ENCODE assay signal across 51 mouse cellular contexts in the genomic region with DNA sequence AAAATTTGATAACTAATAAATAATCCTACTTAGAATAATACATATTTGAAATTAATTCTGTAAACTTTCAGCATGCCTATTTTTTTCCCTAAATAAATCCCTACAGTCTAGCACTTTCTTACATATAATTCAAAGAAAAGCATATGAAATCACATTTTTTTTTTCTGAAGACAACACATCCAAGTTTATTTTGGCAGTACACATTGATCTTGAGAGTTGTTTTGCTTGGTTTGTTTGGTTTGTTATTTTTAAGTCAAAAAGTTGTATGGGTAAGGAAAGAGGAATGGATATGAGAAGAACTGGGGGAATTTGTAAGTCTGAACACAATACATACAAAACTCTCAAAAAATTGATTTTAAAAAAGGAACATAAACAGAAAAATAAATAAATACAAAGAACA. TPM values are rescaled to one million over a fixed set of nuclear protein-coding genes. Genes with fewer than 3 reads are reported as not detected.
"Had no signal": no experiment of that assay in that cellular context is flagged by ENCODE, and none has a peak within 500 bp of the region (broad histone marks: within the 10 kb centered on the region; RNA-seq: fewer than 3 reads in every experiment).

No protein-coding gene starts in this region.

- ATAC-seq: hindbrain, embryonic 16.5 days; hindbrain, postnatal 0 days; inflammation-experienced regulatory T-cells, adult 6 months; intestine, embryonic 15.5 days; intestine, embryonic 16.5 days; intestine, postnatal 0 days had no signal

- H3K36me3 ChIP-seq: heart, embryonic 10.5 days; heart, embryonic 12.5 days; heart, embryonic 13.5 days; heart, embryonic 15.5 days; hindbrain, embryonic 10.5 days; hindbrain, embryonic 12.5 days; hindbrain, embryonic 13.5 days; hindbrain, embryonic 15.5 days; intestine, embryonic 15.5 days; kidney, embryonic 15.5 days had no signal

- H3K4me2 ChIP-seq: heart, embryonic 11.5 days; heart, embryonic 12.5 days; heart, embryonic 13.5 days; heart, embryonic 15.5 days; hindbrain, embryonic 12.5 days; hindbrain, embryonic 13.5 days; hindbrain, embryonic 14.5 days; hindbrain, embryonic 15.5 days; intestine, embryonic 15.5 days; kidney, embryonic 15.5 days had no signal

- H3K27me3 ChIP-seq: heart, embryonic 12.5 days; heart, embryonic 13.5 days; heart, embryonic 15.5 days; hindbrain, embryonic 12.5 days; hindbrain, embryonic 13.5 days; hindbrain, embryonic 15.5 days; intestine, embryonic 15.5 days; kidney, embryonic 15.5 days had no signal

- DNase-seq: heart, postnatal 10 days; heart, postnatal 14 days; heart, postnatal 36 days; heart, postnatal 4 days; kidney, adult 11 months; kidney, adult 18-20 months; kidney, adult 2 months; kidney, adult 8-10 months; kidney, adult 9 months; kidney, postnatal 10 days; kidney, postnatal 14 days; kidney, postnatal 25 days; kidney, postnatal 36 days; kidney, postnatal 4 days; layer of hippocampus, adult 9-11 months; layer of hippocampus, postnatal 36 days had no signal

- H3K27ac ChIP-seq: heart, embryonic 10.5 days; heart, embryonic 13.5 days; heart, embryonic 15.5 days; hindbrain, embryonic 10.5 days; hindbrain, embryonic 12.5 days; hindbrain, embryonic 13.5 days; hindbrain, embryonic 14.5 days; hindbrain, embryonic 15.5 days; hindbrain, postnatal 0 days; intestine, embryonic 15.5 days; kidney, embryonic 15.5 days; kidney, postnatal 0 days; layer of hippocampus, adult 2 months had no signal

- H3K4me1 ChIP-seq: heart, embryonic 10.5 days; heart, embryonic 13.5 days; heart, embryonic 15.5 days; hindbrain, embryonic 10.5 days; hindbrain, embryonic 12.5 days; hindbrain, embryonic 13.5 days; hindbrain, embryonic 15.5 days; intestine, embryonic 15.5 days; kidney, embryonic 15.5 days had no signal

- H3K9ac ChIP-seq: heart, embryonic 12.5 days; heart, embryonic 13.5 days; heart, embryonic 15.5 days; hindbrain, embryonic 12.5 days; hindbrain, embryonic 13.5 days; hindbrain, embryonic 14.5 days; hindbrain, embryonic 15.5 days; intestine, embryonic 15.5 days; kidney, embryonic 15.5 days had no signal

- H3K4me3 ChIP-seq: heart, embryonic 10.5 days; heart, embryonic 12.5 days; heart, embryonic 13.5 days; heart, embryonic 15.5 days; hindbrain, embryonic 10.5 days; hindbrain, embryonic 12.5 days; hindbrain, embryonic 13.5 days; hindbrain, embryonic 15.5 days; intestine, embryonic 15.5 days; kidney, embryonic 15.5 days; layer of hippocampus, adult 2 months had no signal

- H3K9me3 ChIP-seq: heart, embryonic 10.5 days; heart, embryonic 12.5 days; heart, embryonic 13.5 days; heart, embryonic 15.5 days; hindbrain, embryonic 10.5 days; hindbrain, embryonic 12.5 days; hindbrain, embryonic 13.5 days; hindbrain, embryonic 15.5 days; intestine, embryonic 15.5 days; kidney, embryonic 15.5 days had no signal

RNA-seq across cellular contexts. Expression of a gene that starts 17.2 kb away (rescaled TPM):
- total RNA-seq: heart, postnatal 10 days; heart, postnatal 14 days; heart, postnatal 25 days; heart, postnatal 36 days; heart, postnatal 4 days; hematopoietic stem cell, adult 5-6 weeks; hindbrain, postnatal 0 days; layer of hippocampus, adult 18-20 months; layer of hippocampus, adult 2 months; layer of hippocampus, adult 8-10 months; layer of hippocampus, postnatal 10 days; layer of hippocampus, postnatal 14 days; layer of hippocampus, postnatal 25 days; layer of hippocampus, postnatal 36 days; left cerebral cortex, adult 18-20 months had no signal
- polyA plus RNA-seq: heart, embryonic 10.5 days; heart, embryonic 11.5 days; heart, embryonic 12.5 days; heart, embryonic 13.5 days; heart, embryonic 14.5 days; heart, embryonic 15.5 days; heart, embryonic 16.5 days; heart, postnatal 0 days; hindbrain, embryonic 10.5 days; hindbrain, embryonic 11.5 days; hindbrain, embryonic 12.5 days; hindbrain, embryonic 13.5 days; hindbrain, embryonic 14.5 days; hindbrain, embryonic 16.5 days; hindbrain, postnatal 0 days; inflammation-experienced regulatory T-cells, adult 6 months; intestine, embryonic 14.5 days; intestine, embryonic 15.5 days; intestine, embryonic 16.5 days; intestine, postnatal 0 days; kidney, adult 2 months; kidney, embryonic 15.5 days; kidney, embryonic 16.5 days; kidney, postnatal 0 days; large intestine, adult 2 months had no signal

RNA-seq across cellular contexts. Expression of a gene that starts 39.0 kb away (rescaled TPM):
- total RNA-seq: heart, postnatal 10 days; heart, postnatal 14 days; heart, postnatal 25 days; heart, postnatal 36 days; heart, postnatal 4 days; hematopoietic stem cell, adult 5-6 weeks; hindbrain, postnatal 0 days; layer of hippocampus, adult 18-20 months; layer of hippocampus, adult 2 months; layer of hippocampus, adult 8-10 months; layer of hippocampus, postnatal 10 days; layer of hippocampus, postnatal 14 days; layer of hippocampus, postnatal 25 days; layer of hippocampus, postnatal 36 days; left cerebral cortex, adult 18-20 months had no signal
- polyA plus RNA-seq: heart, embryonic 10.5 days; heart, embryonic 11.5 days; heart, embryonic 12.5 days; heart, embryonic 13.5 days; heart, embryonic 14.5 days; heart, embryonic 15.5 days; heart, embryonic 16.5 days; heart, postnatal 0 days; hindbrain, embryonic 10.5 days; hindbrain, embryonic 11.5 days; hindbrain, embryonic 12.5 days; hindbrain, embryonic 13.5 days; hindbrain, embryonic 14.5 days; hindbrain, embryonic 15.5 days; hindbrain, embryonic 16.5 days; hindbrain, postnatal 0 days; inflammation-experienced regulatory T-cells, adult 6 months; intestine, embryonic 14.5 days; intestine, embryonic 15.5 days; intestine, embryonic 16.5 days; intestine, postnatal 0 days; kidney, adult 2 months; kidney, embryonic 14.5 days; kidney, embryonic 15.5 days; kidney, embryonic 16.5 days; kidney, postnatal 0 days; large intestine, adult 2 months had no signal
